Mouse (Mus musculus): Measurements from ENCODE around the gene Tcp1. TPM values are rescaled to one million over a fixed set of nuclear protein-coding genes. Genes with fewer than 3 reads are reported as not detected.
"Not testable (repeated sequence)": the region's sequence is repeated elsewhere in the genome, so short reads cannot be mapped to it uniquely, and the experiment has no call there.

The Tcp1 gene
- total and polyA plus RNA-seq, 3 experiments = 485 to 1,425 (median 570) TPM

- H3K27me3 ChIP-seq (ENCODE audit: control insufficient read depth in 1 of 2, insufficient read depth in 2 of 2, low read length in 2 of 2) = no peaks in the 10 kb centered on the region
- no peaks in the 10 kb centered on the region for H3K79me2 ChIP-seq (ENCODE audit: control insufficient read depth, insufficient read depth, low read length, poor library complexity)
- H3K4me3 ChIP-seq (ENCODE audit: control insufficient read depth in 1 of 2, insufficient read depth in 1 of 2, low read depth in 2 of 2, low read length in 2 of 2) = no peak overlapping the region
- no peak overlapping the region for H3K9ac ChIP-seq (ENCODE audit: control insufficient read depth, low read depth, low read length, poor library complexity, severe bottlenecking)
- peaks cover 0 to 5% of the 10 kb centered on the region in 2 experiments; a peak in 1 of 4 replicates for H3K36me3 ChIP-seq (ENCODE audit: control insufficient read depth in 1 of 2, insufficient read depth in 2 of 2, low read length in 2 of 2)
- no peaks in the 10 kb centered on the region for H3K9me3 ChIP-seq (replicated peaks; ENCODE audit: insufficient read depth, low read length)
- DNase-seq (ENCODE audit: low read depth, low spot score) = no peak
- no peak overlapping the region for H3K27ac ChIP-seq (ENCODE audit: control insufficient read depth, low read depth, low read length)
- peaks cover 5 to 6% of the 10 kb centered on the region in 2 experiments; a peak in 3 of 4 replicates for H3K4me1 ChIP-seq (ENCODE audit: control insufficient read depth in 1 of 2, insufficient read depth in 2 of 2, low read length in 2 of 2)
- TF ChIP-seq BHLHE40 (IDR thresholded peaks at IDR 0.05; ENCODE audit: borderline replicate concordance, low read depth, low read length) (no peak), JUND (IDR thresholded peaks at IDR 0.05; ENCODE audit: low read depth, low read length) (no peak)
These were observed 22.0 kb downstream of the Tcp1 start for GRCm38 (mm10) chr17:12937412-12937970.

GRCm38 (mm10) chr17:12938077-12938476 is 22.6 kb downstream of the Tcp1 start:
- no peak for DNase-seq (ENCODE audit: low read depth, low spot score)
- Histone ChIP-seq H3K9me3 (replicated peaks; ENCODE audit: insufficient read depth, low read length) (no peaks in the 10 kb centered on the region), H3K27me3 (ENCODE audit: control insufficient read depth in 1 of 2, insufficient read depth in 2 of 2, low read length in 2 of 2) (no peaks in the 10 kb centered on the region), H3K36me3 (ENCODE audit: control insufficient read depth in 1 of 2, insufficient read depth in 2 of 2, low read length in 2 of 2) (peaks cover 0 to 5% of the 10 kb centered on the region in 2 experiments; a peak in 2 of 4 replicates), H3K9ac (ENCODE audit: control insufficient read depth, low read depth, low read length, poor library complexity, severe bottlenecking) (no peak overlapping the region), H3K4me3 (ENCODE audit: control insufficient read depth in 1 of 2, insufficient read depth in 1 of 2, low read depth in 2 of 2, low read length in 2 of 2) (no peak overlapping the region), H3K4me1 (ENCODE audit: control insufficient read depth in 1 of 2, insufficient read depth in 2 of 2, low read length in 2 of 2) (peaks cover 5 to 6% of the 10 kb centered on the region in 2 experiments; a peak in 3 of 4 replicates), H3K79me2 (ENCODE audit: control insufficient read depth, insufficient read depth, low read length, poor library complexity) (no peaks in the 10 kb centered on the region), H3K27ac (ENCODE audit: control insufficient read depth, low read depth, low read length) (no peak overlapping the region)
- TF ChIP-seq ELF1 (IDR thresholded peaks at IDR 0.05; ENCODE audit: low read depth, low read length) (no peak), MAZ (IDR thresholded peaks at IDR 0.05; ENCODE audit: low read depth, low read length) (no peak), CHD1 (IDR thresholded peaks at IDR 0.05; ENCODE audit: low read depth, low read length) (no peak), NELFE (IDR thresholded peaks at IDR 0.05; ENCODE audit: low read depth, low read length) (no peak), SIN3A (IDR thresholded peaks at IDR 0.05; ENCODE audit: low read length) (no peak), TCF12 (IDR thresholded peaks at IDR 0.05; ENCODE audit: low read depth, low read length) (no peak), CTCF (IDR thresholded peaks at IDR 0.05 in 2 of 3, conservative IDR thresholded peaks at IDR 0.05 in 1 of 3; ENCODE audit: control insufficient read depth in 1 of 3, insufficient read depth in 1 of 3, low read depth in 2 of 3, low read length in 3 of 3, poor library complexity in 1 of 3, severe bottlenecking in 1 of 3) (no peak), KAT2A (conservative IDR thresholded peaks at IDR 0.05; ENCODE audit: low read depth, low read length) (no peak), ZC3H11A (IDR thresholded peaks at IDR 0.05; ENCODE audit: low read depth, low read length) (no peak), MXI1 (IDR thresholded peaks at IDR 0.05; ENCODE audit: low read depth, low read length) (no peak)

DNA sequence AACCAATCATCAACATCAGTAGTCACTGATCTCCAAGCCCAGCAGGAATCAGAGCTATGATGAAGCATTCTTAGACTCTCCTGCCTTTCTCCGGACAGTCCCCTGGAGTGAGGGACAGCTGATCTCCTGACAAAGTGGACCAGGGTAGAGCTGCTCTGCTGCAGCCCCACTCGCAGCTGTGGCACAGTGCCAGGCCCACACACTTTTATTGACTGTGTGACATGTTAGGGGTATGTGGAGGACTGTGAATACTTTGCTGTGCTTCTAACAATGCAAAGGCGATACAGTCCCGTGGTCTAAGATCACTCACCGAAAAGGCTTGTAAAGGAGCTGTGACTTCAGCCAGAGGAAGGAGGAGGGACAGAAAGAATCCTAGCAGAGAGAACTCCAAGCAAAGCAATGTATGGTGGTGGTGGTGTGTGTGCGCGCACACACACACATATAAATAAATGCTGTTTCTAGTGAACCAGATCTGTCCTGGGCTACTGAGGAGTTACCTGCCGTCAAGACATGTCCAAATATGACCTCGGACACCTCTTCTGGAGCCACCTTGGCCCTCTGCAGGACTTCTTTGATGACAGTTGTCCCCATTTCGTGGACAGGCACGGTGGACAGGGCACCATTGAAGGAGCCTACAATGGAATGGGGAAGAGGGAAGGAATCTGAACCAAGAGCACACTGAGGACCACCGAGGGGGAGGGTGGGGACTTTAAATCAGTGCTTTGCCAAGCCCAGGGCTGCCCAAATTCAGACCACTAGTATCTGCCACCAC is 24.1 kb downstream of the Tcp1 start:
- H3K9me3 ChIP-seq (replicated peaks; ENCODE audit: insufficient read depth, low read length); H3K79me2 ChIP-seq (ENCODE audit: control insufficient read depth, insufficient read depth, low read length, poor library complexity); H3K27me3 ChIP-seq (ENCODE audit: control insufficient read depth in 1 of 2, insufficient read depth in 2 of 2, low read length in 2 of 2); H3K9ac ChIP-seq (ENCODE audit: control insufficient read depth, low read depth, low read length, poor library complexity, severe bottlenecking); H3K36me3 ChIP-seq (ENCODE audit: control insufficient read depth in 1 of 2, insufficient read depth in 2 of 2, low read length in 2 of 2); H3K4me3 ChIP-seq (ENCODE audit: control insufficient read depth in 1 of 2, insufficient read depth in 1 of 2, low read depth in 2 of 2, low read length in 2 of 2); H3K4me1 ChIP-seq (ENCODE audit: control insufficient read depth in 1 of 2, insufficient read depth in 2 of 2, low read length in 2 of 2); DNase-seq (ENCODE audit: low read depth, low spot score); H3K27ac ChIP-seq (ENCODE audit: control insufficient read depth, low read depth, low read length): not testable (repeated sequence)
